Mouse (Mus musculus) gastrocnemius, postnatal 4 days (tissue): ENCODE measurements around the gene Slc4a1ap. TPM values are rescaled to one million over a fixed set of nuclear protein-coding genes. Genes with fewer than 3 reads are reported as not detected.
"Not testable (repeated sequence)": the region's sequence is repeated elsewhere in the genome, so short reads cannot be mapped to it uniquely, and the experiment has no call there.

Experiments
- DNase-seq, 2 experiments: peaks; one replicate each; pipeline ENCODE4 v3.0.0; 2021 to 2022; ENCODE audit warnings: low spot score in 2 of 2, mixed read lengths in 2 of 2
- total RNA-seq, 2 experiments: library from RNA; stranded (reverse); gene quantifications; 2 replicates each; pipeline ENCODE4 v1.2.3; 2021

Slc4a1ap gene
- total RNA-seq, 2 experiments from 2014 or later: 27.3 to 29.8 TPM

GRCm38 (mm10) chr5:31566026-31566425 lies 39.2 kb downstream of the Slc4a1ap start:
- no peak for DNase-seq

- no peak for DNase-seq
These were observed 39.7 kb downstream of the Slc4a1ap start for GRCm38 (mm10) chr5:31566457-31566856.

GRCm38 (mm10) chr5:31567951-31568657 lies 41.3 kb downstream of the Slc4a1ap start:
- DNase-seq: no peak

GRCm38 (mm10) chr5:31571023-31571608 lies 44.3 kb downstream of the Slc4a1ap start:
- no peak for DNase-seq

- no peak for DNase-seq
These were observed 46.9 kb downstream of the Slc4a1ap start for GRCm38 (mm10) chr5:31573722-31574121.

- no peak for DNase-seq
These were observed 49.8 kb downstream of the Slc4a1ap start for GRCm38 (mm10) chr5:31576539-31576975.

GRCm38 (mm10) chr5:31581263-31581662 lies 54.5 kb downstream of the Slc4a1ap start:
- no peak for DNase-seq

- no peak for DNase-seq
These were observed 55.1 kb downstream of the Slc4a1ap start for GRCm38 (mm10) chr5:31581932-31582331.

- no peak for DNase-seq
These were observed 56.5 kb downstream of the Slc4a1ap start for GRCm38 (mm10) chr5:31583261-31583660.

- no peak for DNase-seq
These were observed 58.7 kb downstream of the Slc4a1ap start for GRCm38 (mm10) chr5:31585526-31585925.

GRCm38 (mm10) chr5:31588016-31588415 lies 61.2 kb downstream of the Slc4a1ap start:
- DNase-seq: no peak

- not testable (repeated sequence) for DNase-seq
These were observed 61.9 kb downstream of the Slc4a1ap start for GRCm38 (mm10) chr5:31588672-31589071.

GRCm38 (mm10) chr5:31589711-31590319 lies 63.0 kb downstream of the Slc4a1ap start:
- DNase-seq: no peak

- no peak for DNase-seq
These were observed 64.3 kb downstream of the Slc4a1ap start for GRCm38 (mm10) chr5:31591122-31591521.

GRCm38 (mm10) chr5:31595868-31596267 lies 69.1 kb downstream of the Slc4a1ap start:
- DNase-seq: no peak

- DNase-seq: peak in 1 of 2 experiments; percentile 33
These were observed 70.0 kb downstream of the Slc4a1ap start, which contains the start of gene Mrpl33 for GRCm38 (mm10) chr5:31596481-31597429. Gene Mrpl33 (plus strand): TSS chr5:31596935.

- no peak for DNase-seq
These were observed 70.7 kb downstream of the Slc4a1ap start for GRCm38 (mm10) chr5:31597430-31597944.

- no peak for DNase-seq
These were observed 71.3 kb downstream of the Slc4a1ap start for GRCm38 (mm10) chr5:31598121-31598520.

GRCm38 (mm10) chr5:31598579-31598978 lies 71.8 kb downstream of the Slc4a1ap start:
- no peak for DNase-seq

GRCm38 (mm10) chr5:31599161-31599560 lies 72.4 kb downstream of the Slc4a1ap start:
- DNase-seq: no peak
